Mouse (Mus musculus): ENCODE results near the gene Mtf1.

DNA sequence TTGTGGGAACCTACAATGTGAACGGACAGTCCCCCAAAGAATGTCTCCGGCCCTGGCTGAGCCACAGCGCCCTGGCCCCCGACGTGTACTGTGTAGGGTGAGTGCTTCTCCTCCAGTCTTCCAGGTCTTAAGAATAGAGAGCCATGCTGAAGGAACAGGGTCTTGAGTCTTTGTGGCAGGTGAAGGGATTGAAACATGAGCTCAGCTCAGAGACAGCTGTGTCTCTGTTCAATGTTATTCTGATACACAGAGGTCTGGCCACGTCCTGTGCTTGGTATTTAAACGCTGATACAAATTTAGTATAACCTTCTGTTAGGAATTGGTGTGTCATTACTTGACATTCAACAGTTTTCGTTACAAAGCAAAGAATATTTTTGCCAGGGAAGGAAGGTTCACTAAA, 19.5 kb upstream of the Mtf1 start:
- TF ChIP-seq MAFK (IDR thresholded peaks at IDR 0.05; ENCODE audit: insufficient read depth, low read depth, low read length) (no peak), HCFC1 (IDR thresholded peaks at IDR 0.05; ENCODE audit: borderline replicate concordance, insufficient read depth, low read length) (no peak), CHD2 (IDR thresholded peaks at IDR 0.05; ENCODE audit: low read depth, low read length) (no peak)

Data from ES-E14 (cell line).